Mouse (Mus musculus): Measurements from ENCODE around the gene Gpr87.
A peak's percentile ranks its signal among the peaks of the same experiment; 100 is the strongest.

Gpr87 gene

DNA sequence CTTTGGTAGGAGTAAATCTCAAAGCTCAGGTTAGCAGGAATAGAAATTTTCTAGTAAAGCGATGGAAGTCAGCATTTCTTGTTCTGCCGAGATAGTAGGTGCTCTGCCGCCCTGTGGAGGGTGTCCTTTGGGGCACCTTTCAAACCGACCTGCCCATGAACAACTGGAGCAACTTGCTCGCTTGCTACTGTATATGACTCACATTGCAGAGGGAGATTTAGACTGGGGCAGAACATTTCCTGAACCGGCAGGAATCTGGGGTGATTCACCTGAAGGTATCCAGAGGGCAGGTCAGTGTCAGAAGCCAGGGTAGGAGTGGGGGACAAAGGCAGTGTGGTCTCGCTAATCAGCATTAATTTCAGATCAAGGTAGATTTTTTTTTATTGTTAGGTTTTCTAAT, at the start of gene Gpr87:
Gpr87 (minus strand) TSS at position 167 of the 400 bp plus-strand sequence.
- DNase-seq, result no peak

DNA sequence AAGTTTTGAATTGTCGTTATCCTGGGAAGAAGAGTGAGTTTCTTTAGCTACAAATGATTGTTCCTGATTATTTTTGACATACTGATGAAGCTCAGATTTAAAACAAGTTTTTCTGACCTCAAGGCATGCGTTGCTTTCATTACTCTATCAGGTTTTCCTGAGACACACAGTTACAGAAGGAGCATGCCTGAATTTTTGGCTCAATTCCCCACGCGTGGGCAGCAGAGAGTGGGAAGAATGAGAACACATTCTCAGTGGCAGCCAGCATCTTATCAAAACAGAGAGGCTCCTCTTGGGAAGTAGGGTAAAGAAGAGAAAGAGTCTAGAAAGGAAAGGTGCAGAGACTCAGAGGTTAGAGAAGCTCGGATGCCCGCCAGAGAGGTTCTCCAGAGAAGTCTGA, 48.5 kb upstream of the Gpr87 start:
- peak; percentile 29 for DNase-seq

DNA sequence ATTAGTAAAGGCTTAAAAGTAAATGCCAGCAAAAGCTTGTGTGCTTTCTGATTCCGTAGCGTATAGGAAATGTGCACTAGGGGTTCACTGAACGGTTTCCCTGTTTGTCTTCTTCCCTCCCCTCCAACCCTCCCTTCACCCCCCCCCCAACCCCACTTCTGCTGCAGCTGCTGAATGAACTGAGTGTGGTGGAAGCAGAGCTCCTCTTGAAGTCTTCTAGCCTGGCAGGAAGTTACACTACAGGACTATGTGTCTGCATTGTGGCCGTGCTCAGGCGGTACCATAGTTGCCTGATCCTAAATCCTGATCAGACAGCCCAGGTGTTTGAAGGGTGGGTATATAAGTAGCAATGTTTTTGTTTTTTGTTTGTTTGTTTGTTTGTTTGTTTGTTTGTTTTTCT, 40.0 kb upstream of the Gpr87 start:
- DNase-seq, result no peak

DNA sequence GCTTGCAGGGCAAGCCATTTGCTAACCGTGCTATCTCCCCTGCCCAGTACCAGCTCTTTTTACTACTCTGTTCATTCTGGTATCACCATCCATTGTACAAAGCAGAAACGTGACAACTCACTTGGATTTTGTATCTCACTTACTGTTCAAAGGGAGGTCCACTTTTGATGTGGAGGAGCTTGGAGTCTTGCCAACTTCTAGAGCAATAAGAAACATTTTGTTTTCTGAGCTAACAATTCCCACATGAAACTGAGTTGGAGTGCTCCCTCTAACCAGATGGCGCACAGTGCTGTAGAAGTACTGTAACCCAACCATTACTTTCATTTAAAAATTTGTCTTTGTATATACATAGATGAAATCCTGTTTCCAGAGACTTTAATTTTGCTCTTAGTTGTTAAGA, 36.0 kb upstream of the Gpr87 start:
- no peak for DNase-seq

DNA sequence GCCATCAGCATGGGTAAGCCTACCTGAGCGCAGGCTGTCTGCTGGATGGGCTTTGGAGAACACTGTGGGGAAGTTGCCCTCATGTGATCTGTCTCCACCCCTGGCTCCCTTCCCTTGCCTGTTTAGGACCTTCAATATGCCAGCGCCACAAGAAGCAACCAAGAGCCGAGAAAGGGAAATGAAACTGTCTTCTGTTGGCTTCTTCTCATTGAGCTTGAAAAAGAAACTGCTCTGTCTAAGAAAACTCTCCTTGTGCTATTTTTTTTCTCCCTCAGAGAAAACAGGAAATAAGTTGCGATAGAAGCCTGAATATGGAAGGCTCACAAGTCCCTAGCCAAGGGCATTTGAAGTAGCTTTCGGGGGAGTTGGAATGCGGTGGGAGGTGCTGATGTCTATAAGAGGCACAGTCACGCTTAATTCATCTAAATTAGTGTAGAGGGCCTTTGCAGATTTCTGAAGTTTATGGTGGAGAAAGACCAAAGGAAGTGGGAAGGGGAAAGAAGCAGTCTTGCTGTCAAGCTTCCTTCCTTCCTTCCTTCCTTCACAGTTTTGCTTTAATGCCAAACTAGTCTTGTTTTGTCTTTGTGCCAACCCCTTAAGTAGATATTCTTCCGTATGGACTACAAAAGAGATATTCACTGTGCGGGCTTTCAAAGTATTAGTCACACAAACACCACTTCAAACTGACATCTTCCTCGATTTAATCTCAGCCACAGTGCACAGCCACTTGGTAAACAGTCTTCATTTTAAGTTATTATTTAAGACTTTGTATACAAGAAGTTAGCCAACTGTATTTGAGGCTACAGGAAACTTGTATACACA, 34.0 kb upstream of the Gpr87 start:
- peak; percentile 46 for DNase-seq

DNA sequence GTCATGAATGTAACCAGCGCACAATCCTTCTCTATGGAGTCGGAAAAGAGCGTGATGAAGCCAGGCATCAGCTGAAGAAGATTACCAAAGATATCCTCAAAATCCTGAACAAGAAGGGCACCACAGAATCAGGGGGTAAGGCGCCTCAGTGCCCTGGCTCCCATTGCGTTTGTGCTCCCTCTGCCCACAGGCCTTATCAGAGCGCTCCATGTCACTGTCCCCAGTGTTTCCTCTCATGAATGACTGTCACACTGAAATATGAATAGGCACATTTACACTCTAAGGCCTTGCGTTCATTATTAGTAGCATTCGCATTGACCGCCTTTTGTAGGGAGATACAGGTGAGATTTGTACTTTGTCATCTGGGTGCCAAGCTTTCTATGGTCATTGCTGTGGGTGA, 32.8 kb upstream of the Gpr87 start:
- no peak for DNase-seq

DNA sequence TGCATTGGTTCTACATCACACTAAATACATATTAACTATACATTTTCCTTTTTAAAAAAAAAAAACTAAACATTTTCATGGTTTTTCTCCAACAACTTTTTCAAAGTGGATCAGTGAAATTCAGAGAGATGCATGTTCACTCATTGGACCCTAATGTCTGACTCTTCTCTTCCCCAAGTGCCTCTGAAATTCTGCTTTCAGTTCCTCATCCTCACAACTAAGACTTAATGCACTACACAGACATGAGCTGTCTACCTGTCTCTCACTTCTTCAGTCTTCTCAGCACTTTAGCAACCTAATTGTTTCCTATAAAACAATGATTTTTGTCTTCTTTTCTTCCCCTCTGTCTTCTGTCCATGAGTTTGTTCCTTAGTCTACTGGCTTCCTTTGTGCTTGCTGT, 30.5 kb upstream of the Gpr87 start:
- DNase-seq, result no peak

DNA sequence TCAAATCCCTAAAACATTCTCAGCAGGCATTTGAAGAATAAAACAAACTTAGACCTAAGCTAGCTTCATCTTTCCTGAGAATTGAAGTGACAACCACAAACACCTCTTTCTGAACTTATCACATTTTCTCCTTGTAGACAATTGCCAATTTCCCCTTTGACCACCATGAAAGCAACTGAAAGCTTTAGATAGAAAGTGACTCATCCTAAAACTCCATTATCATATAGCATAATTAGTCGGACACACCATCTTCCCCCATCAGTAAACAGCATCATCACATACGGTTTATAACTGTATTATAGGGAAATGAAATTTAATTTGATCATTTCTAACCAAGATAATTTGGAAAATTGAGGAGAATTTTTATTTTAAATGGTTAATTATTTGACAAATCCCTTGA, 27.4 kb upstream of the Gpr87 start:
- no peak for DNase-seq

DNA sequence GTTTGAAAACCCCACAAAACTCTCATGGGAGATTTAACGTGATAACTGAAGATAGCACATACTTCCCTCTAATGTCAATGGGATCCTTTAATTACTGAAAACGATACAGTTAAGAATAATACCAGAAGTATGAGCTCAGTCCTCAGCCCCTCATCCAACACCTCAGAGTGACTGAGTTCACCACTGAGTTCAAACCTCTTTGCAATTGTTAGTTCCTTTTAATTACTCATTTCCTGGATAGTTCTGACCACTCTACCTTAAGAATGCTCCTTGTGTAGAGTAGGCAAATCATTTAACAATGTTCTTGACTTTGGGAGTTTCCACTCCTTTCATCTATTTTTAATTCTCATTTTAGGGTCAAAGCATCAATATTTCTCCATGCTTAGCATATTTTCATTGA, 24.4 kb upstream of the Gpr87 start:
- no peak for DNase-seq

DNA sequence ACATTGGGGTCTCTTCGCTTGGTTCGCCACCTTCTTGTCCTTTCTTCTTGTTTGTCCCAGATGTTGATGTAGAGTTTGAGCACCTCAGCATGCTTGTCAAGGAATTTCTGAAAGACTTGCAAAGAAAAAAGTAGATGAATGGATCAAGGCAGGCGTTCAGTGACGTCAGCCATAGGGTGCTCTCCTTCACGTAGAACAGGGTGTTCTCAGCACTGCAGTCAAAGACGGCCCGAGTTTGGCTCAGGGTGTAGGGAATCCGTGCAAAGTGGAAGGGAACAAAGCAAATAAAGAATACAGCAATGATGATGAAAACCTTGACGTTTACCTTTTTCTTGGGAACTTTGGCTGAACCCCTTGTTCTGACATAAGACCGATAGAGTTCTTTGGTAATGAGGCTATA, 22.3 kb upstream of the Gpr87 start:
- no peak for DNase-seq

DNA sequence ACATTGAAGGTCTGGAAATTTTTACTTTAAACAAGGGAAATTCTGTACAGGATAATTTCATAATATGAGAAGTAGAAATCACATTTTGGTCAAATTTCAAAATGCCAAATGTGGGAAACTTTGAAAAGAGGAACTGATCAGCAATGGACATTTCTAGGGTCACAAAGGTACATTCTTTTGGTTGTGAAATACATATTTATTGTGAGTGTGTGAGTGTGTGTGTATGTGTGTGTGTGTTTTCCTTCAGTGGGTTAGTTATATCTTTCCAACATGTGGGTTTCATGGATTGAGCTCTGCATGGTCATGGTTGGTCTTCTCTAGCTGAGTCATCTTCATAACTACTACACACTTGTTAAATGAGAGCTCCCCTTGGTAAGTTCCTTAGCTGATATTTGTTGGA, 17.5 kb upstream of the Gpr87 start:
- no peak for DNase-seq

DNA sequence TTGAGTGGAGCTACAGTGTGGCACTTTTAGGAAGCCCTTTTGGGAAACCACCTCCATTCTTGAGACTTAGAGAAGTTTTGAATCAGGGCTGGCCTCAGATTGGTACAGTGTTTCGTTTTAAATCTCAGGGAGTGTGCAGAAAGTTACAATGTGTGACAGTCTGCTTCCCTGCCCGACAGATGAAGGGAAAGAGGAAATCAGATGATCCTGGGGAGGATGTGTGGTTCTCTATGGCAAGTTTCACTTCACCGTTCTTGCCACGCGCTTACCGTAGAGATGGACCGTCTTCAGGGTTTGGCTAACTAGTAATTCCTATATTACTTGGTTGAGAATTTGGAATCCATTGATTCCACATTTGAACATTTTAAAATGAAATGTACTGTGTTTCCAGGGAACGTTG, 16.9 kb upstream of the Gpr87 start:
- DNase-seq, result no peak

DNA sequence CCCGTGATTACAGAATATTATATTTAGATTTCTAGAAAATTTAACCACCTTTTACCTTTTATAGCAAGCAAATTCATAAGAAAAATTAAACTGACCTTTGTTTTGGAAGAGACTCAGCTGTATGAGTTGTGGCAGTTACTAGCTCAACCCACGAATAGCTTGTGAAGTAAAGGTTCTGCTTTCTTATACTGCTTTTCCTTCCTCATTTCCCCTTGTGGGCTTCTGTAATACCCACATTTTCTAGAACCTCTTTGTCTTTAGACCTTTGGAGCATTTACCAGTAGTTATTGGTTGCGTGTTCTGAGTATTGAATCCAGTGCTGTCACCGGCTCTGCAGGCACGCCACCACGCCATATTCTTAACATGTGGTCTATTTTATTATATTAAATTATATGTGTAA, 15.8 kb upstream of the Gpr87 start, which contains the start of gene P2ry13:
P2ry13 (minus strand) TSS at position 156 of the 400 bp plus-strand sequence.
- DNase-seq, result no peak

DNA sequence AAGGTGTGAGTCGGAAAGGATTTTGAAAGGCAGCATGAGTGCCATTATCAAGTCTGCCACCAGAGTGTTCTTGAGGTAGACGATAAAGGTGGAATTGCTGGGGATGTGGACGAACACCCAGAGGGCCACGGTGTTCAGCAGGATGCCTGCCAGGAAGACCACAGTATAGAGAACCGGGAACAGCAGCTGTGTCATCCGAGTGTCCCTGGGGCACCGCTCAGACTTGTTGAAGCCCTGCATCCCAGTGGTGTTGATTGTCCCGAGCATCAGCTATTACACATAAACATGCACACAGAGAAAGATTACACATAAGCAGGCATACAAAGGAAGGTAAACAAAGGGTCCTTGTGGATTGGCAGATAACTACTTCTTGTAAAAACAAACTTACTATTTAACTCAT, 15.2 kb upstream of the Gpr87 start:
- no peak for DNase-seq

DNA sequence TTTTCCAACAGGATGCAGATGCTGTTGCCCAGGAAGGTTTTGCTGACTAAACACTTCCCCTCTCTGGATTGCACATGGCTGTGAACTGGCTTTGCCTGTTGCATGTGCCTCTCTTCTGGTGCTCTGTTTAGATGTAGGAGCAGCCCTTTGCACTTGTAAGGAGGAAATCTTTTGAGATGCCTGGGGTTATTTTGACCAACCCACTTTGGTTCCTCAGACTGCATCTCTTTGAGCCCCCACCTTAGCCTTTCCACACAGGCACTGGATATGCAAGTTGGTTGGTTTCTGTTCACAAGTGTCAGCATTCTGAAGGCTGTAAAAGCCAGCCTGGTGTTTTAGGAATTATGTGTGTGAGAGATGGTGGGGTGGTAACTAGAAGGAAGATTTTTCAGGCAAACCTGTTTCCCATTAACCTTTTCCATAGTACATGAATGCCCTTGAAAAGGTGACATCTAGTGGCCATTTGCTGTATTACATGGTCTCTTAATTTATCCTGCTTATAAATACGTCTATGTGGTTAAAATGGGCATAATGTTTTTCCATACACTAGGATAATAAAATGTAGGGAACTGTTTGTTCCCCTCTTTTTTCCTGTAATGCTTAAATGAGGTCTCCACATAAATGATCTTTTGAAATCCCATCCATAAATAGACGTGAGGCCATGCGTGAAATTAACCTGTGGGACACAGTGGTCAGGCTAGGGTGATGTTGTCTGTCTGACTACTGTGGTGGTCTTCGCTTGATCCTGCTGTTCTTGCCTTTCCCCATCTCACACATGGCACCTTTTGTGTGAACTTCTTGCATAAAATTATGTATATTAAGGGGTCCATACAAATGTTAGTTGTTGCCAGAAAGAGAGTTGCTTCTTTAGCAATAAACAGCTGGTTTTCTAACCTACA, 14.0 kb upstream of the Gpr87 start:
- no peak for DNase-seq

DNA sequence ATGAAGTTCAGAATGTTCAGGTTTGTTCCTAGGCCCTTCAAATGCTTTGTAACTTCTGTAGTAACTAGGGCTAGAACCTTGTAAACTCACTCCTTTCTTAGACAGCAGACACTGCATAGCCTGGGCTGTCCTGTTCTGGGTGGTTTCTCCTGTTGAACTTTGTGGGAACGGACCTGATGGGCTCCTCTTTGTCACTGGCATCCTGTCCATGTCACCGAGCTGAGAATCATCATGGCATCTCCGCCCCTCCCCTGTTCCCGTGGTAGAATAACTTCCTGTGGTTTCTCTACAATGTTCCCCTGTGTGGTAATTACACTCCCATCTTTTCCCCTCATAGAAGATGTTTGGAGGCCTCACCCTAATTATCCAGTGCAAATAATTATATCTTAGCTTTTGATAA, 11.0 kb upstream of the Gpr87 start:
- no peak for DNase-seq

DNA sequence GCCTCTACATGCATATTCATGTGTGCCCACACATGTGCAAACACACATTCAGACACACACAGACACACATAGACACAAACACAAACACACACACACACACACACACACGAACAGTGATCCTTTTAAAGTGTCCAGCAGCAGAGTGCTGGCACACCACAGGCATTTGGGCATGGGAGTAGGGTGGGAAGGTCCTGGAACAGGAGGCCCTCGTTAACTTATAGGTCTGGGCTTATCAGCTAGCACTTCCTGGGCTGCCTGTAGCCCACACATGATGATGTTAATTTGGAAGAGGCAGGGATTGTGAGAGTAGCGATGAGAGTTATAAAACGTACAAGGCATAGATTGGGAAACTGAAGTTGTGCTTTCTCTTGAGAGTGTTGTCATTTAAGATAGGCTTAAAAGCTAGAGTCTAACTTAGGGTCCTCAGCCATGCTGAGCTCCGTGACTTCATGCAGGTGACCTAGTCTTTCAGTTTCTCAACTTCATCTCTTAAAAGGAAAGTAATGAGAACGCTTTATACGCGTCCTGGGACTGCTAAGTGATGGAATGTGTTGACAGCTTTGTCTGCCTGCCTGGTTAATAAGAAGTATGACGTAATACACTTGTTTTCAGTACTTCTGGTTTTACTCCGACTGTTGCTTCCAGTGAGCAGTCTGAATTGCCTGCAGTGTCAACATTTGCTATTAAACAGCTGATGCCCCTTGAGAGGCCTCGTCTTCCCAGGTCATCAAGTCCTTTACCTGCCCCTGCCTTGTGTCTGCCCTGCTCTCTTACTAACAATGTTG, 10.0 kb upstream of the Gpr87 start:
- no peak for DNase-seq

DNA sequence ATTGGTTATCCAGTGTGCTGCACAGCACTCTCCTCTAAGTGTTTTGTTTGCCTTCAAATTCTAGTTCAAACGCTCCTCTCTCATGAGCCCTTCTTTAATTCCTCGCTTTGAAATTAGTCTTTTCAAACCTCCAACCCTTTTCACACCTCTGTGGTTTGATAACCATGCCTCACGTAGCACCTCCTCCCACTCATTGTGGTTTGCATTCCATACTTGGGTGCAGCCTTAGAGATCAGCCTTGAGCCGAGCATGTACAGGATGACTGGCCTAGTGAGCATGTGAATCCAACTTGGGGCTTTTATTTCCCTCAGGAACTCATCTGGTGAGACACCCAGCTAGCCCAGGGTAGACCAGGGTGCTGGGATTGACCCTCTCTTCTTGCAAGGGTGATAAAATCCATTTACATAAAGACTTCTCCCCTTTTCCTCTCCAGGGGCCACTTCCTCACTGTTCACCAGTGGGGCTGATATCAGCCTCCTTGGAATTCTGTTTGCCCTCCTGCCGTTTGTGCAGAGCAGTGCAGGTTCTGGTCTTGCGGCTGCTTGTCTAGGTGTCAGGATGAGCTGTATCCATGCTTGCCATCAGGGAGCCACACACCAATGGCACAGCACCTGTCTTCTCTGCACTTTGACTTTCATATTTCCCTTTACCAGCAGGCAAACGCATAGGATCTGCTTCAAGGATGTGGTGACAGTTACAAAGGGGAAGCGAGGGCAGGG, 9.1 kb upstream of the Gpr87 start:
- DNase-seq, result no peak

DNA sequence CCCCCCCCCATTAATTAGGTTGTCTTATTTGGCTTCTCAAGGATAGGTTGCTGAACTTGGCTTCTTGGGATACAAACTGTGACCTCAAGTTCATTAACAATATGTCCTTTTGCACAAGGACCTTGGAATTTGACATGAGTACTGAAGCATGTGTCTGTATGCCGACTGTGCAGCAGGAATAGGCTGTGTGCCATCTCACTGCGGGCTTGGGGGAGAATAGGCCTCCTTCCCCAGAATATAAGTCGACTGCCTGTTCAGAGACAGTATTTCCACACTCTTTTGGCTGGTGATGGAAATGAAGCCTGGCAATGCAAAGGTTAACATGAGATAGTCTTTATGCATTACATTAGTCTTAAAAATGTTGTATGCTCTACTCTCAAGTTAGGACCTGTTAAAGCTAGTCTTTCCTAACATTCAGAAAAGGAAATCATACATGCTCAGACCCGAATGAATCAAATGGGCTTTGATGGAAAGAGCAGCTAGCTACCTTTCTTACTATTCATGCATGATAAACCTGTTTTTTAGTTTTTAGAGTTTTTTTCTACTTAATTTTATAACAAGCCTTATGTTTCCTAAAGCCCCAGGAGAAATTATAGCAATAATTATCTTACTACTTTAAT, 2.5 kb upstream of the Gpr87 start:
- no peak for DNase-seq

DNA sequence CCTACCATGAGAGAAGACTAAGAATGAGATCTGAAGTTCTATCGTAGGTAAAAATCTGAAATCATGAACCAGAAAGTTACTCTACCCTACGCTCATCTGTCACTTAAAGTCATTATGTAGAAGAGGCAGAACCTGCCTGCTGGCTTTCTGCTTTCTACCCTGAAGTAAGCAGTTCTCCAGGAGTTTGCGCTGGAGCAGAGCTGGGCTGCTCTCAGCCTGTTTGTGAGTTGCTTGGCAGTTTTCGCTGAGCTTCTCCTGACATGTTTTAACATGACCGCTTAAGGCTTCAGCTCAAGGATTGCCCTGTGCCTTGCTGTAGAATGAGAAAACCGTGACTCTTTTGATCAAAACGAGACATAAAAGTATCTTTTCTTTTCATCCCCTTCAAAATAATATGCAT, 805 bp downstream of the Gpr87 start:
- no peak for DNase-seq

DNA sequence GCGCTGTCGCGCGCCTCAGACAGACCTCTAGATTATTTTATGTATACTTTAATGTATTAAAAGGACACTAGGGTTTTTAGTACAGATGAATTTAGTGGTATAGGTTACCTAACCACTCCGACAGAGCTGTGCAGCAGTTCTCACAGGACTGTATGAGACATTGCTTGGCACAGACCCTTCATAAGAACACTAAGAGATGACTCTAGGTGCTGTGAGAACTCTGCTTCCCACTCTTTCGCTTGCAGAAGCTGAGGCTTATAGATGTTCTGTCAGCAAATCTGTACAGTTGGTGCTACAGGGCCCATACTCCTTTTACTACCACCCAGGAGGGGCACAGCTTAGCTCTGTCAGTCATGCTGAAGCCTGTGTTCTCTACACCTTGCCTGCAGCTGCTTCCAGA, 3.2 kb downstream of the Gpr87 start:
- DNase-seq, result no peak

DNA sequence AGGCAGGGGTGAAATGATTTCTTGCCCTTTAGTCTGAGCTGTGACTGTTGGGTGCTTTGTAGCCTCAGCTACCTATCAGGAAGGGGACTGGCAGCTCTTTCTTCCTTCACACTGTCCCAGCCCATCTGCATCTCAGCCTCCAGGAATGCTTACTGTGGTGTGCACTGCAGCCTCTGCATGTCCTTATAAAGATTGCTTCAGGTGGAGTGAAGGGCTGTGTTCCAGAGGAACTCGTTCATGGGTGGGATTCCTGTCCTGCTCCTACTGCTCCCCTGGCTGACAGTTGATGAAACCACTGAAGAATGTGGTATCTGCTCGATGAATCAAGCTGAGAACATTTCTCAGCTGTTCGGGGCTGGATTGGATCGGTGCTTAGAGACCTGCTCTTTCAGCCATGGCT, 7.6 kb downstream of the Gpr87 start:
- no peak for DNase-seq
